Mouse (Mus musculus) frontal cortex, adult 2 months (tissue): ENCODE data around the gene Lhfpl4. TPM values are rescaled to one million over a fixed set of nuclear protein-coding genes. Genes with fewer than 3 reads are reported as not detected.
A peak's percentile ranks its signal among the peaks of the same experiment; 100 is the strongest.

Experiments used
- DNase-seq, 2 experiments: peaks; one replicate each; pipeline ENCODE4 v3.0.0; 2022; ENCODE audit warnings: low spot score in 1 of 2; ENCODE audit errors: extremely low spot score in 1 of 2
- polyA plus RNA-seq: library from polyadenylated mRNA; depleted of rRNA; stranded (reverse); fragments of >200 nt; gene quantifications from 2 replicates; pipeline ENCODE4 v1.2.3, GENCODE M21; 2012; rRNA removed

The Lhfpl4 gene
- polyA plus RNA-seq, result 67.0 and 68.5 TPM in 2 replicates

- peak in 1 of 2 experiments; percentile 59 for DNase-seq
Observed at GRCm38 (mm10) chr6:113194841-113195595, at the start of gene Lhfpl4. Gene Lhfpl4, minus strand, starts transcription at chr6:113195384.

DNA sequence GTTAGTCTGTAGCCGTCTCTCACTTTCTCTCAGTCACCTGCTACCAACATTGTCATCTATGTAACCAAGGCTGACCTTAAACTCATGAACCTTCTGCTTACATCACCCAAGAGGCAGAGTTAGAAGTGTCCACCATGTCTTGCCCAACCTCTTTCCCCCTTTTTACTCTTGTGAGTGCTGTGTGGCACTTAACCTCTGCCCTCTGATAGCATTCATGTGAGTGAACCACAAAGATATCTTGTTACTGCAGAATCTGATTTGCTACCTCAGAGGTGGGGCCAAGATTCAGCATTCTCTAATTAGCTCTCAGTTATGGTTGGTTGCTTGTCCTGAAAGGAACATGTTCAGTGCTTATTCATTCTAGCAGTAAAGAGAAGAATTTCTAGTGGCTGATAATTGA lies 47.6 kb upstream of the Lhfpl4 start:
- no peak for DNase-seq

- no peak for DNase-seq
Observed at GRCm38 (mm10) chr6:113238442-113238841, 43.3 kb upstream of the Lhfpl4 start.

- DNase-seq, result peak; percentile 95 to 99
Observed at GRCm38 (mm10) chr6:113237542-113238270, 42.5 kb upstream of the Lhfpl4 start, which contains the start of gene Mtmr14. Gene Mtmr14, plus strand, starts transcription at chr6:113237843.

GRCm38 (mm10) chr6:113235141-113235540 lies 40.0 kb upstream of the Lhfpl4 start:
- peak in 1 of 2 experiments; percentile 29 for DNase-seq

DNA sequence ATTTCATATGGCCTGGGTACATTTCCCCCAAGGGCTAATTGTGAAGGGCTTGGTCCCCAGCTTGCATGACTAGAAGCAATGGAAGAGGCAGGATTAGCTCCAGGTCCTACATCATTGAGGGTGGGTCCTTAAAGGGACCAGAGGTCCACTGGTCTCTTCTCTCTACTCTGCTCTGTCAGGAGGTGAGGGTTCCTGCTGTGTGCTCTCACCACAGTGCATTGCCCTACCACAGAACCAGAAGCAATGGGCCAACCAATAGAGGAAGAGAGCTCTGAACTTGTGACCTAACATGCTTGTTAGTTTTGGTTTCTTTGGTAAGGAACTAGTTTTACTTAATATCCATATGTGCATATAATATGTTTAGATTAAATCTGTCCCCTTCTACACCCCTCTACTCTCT lies 31.5 kb upstream of the Lhfpl4 start:
- DNase-seq, result no peak

DNA sequence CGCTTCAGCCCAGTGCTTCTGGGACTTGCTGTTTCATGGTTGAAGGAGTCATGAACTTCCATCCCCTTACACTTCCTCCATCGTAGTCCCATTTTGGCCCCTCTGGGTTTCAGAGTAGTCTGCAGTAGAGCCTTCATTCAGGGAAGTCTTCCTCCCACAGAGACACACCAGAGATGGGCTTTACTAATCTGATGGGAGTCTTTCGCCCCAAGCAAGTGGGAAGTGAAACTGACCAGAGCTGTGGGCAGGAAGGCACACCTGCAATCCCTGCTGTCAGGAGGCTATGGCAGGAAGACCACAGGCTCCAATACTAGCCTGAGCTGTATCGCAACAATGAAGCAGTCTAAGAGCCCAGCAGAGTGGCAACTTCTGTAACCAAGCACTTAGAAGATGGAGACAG lies 30.6 kb upstream of the Lhfpl4 start:
- no peak for DNase-seq

- DNase-seq, result no peak
Observed at GRCm38 (mm10) chr6:113216280-113216679, 21.1 kb upstream of the Lhfpl4 start.

DNA sequence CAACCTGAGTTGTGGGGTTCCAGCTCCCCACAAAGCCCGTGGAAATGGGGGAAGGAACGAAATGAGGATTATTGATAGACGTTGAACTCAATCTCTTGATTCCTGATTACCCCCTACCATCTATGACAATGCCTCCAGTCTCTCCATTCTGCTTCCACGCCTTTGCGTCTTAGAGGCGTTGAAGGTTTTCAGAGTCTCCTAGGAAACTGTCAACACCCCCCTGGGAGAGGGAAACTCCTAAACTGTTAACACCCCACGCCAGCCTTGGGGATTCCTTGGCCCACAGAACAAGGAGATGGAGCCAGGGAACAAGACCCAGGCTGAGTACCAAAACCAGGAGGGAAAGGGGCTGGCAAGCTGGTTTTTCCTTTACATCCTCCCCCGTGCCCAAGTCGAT lies 410 bp upstream of the Lhfpl4 start:
- DNase-seq, result peak in 1 of 2 experiments; percentile 57

DNA sequence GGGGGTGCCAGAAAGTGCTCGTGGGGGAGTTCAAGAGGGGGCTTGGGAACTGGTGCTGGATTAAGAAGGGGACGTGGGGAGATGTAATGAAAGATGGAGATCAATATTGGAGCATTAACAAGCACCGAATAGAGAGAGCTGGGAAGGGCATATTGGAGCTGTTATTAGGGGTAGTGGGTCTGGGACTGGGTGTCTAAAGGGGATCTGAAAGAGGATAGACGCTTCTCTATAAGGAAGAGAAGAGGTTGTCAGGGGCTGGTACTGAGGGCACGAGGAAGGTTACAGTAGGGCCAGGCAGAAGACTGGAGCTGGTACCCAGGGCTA lies 705 bp downstream of the Lhfpl4 start:
- no peak for DNase-seq

DNA sequence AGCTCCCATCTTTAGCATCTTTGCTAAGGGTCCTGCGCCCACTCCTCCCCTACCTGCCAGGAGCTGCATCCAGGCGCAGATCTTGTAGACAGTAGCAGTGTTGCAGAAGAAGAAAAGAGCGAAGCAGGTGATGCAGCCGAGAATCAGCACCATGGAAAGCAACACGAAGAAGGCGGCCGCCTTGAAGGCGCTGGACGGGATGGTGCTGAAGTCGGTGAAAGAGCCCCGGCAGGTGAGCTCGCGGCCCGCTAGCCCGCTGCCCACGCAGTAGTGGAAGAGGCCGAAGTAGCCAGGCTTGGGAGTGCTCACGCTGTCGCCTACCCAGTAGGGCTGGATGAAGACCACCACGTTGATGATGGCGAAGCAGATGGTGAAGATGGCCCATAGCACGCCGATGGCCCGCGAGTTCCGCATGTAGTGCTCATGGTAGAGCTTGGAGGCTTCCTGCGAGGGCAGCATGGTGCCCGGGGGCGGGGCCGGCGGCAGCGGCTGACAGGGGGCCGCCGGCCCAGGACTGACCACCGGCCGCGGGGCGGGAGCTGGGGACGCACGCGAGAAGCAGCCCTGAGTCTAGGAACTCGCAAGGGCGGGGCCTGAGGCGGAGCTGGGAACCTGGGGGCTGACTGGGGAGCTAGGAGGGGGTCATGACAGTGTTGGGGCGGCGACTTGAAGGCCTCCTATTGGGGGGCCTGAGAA lies 1.3 kb downstream of the Lhfpl4 start:
- no peak for DNase-seq

DNA sequence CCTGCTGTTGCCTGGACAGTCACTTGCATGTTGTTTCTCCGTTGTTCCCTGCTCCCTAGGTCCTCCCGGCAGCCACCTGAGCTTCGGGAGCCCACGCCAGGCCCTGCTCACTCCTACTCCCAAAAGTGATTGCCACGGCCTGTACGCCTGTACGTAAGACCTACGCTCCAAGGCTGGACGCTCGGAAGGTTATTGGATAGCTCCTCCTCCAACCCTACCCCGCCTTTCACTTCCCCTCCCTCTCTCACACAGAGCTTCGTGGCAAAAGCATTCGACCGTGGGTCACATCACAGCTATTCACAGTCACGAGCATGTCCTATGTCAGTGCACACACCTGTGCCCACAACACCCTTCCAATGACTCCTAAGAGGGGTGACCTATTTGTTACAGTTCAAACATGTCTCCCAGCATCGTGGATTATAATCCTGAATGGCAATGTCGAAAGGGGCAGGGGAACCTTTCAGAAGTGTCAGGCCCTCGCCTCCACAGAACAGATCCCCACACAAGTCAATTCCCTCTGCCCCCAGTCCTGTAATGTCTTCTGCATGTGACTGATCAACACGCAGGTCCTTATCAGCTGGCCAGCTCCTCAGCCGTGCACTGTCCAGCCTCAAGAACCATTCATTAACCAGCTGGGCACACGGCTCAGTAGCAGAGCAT lies 10.2 kb downstream of the Lhfpl4 start:
- no peak for DNase-seq

DNA sequence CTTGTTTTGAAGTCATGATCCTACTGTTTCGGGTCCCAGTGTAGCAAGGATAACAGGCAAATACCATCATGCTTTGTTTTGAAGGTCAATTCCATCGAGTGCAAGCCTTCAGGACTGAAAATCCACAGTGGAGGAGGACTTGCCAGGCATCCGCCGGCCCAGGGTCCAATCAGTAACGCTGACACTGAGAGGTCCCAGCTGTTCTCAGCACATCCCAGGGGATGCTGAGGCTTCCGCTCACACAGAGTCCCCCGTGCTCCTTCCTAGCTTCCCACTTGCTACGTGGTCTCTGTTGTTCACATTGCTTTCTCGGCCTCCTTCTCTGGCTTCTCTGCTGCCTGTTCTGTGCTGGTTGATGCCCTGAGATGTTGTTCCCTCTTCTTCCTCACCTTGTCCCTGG lies 11.0 kb downstream of the Lhfpl4 start:
- no peak for DNase-seq

DNA sequence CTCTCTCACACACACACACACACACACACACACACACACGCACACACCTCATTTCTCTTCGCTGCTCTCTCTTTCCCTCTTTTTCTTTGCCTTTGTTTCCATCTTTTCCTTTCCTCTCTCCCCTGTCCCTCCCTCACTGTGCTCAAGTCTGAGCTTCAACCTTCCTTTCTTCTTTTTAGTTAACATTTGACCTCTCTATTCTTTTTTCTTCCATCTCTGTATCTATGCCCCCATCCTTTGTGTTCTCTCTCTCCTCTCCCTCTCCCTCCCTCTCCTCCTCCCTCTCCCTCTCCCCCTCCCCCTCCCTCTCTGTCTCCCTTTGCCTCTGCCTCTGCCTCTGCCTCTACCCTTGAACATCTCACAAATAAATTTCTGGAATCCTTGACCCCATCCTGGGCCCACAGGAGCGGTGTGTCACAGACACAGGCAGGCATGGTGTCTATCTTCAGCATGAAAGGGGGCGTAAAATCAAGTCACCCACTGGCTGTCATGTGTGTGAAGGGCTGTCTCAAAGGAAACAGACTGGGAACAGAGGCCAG lies 15.9 kb downstream of the Lhfpl4 start:
- DNase-seq, result no peak

- DNase-seq, result peak; percentile 58 to 76
Observed at GRCm38 (mm10) chr6:113178286-113179194, 16.6 kb downstream of the Lhfpl4 start.

DNA sequence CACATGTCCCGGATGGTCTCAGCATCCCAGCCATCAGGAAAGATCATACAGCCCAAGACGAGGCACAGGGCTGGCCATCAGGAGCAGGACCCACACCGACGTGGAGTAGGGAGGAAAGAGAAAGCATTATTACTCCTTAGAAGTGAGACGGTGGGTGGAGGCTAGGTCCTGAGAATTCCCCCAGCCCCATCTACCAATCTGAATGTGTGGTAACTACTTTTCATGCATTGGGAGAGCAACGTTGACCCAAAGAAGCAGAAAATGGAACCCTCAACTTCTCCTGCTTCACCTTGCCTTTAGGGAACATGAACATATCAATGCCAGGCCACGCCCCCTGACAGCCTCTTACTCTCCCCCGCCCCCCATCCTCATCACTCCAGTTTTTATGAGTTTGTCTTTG lies 18.6 kb downstream of the Lhfpl4 start:
- no peak for DNase-seq

DNA sequence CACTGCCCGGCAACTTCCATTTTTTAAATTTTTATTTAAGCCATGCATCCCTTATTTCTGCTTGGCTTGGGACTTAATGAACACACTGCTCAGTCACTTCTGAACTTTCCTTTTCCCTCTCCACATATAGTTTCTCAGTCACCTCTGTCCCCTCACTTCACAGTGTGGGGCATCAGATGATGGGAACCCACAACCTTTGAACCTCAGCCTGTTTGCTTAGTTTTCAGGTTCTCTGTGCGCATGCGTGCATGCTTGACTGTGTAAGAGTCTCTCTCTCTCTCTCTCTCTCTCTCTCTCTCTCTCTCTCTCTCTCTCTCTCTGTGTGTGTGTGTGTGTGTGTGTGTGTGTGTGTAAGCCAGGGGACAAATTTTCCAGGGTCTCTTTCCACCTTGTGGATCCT lies 19.7 kb downstream of the Lhfpl4 start:
- DNase-seq, result no peak

DNA sequence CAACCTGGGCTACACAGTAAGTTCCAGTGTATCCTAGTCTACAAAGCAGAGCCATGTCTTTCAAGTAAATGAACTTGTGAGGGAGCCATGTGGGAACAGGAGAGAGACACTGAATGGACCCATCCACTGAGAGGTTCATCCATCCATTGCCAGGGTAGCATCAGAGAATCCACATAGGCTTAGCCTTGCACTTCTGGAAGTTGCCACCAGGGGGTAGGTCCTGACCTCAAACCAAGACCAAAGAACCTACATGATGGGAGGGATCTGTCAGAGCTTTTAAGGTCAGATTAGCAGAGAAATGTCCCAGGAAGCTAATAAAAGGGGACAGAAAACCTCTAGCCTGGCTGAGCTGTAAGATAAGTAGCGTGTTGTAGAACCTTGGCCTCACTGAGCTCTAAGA lies 22.6 kb downstream of the Lhfpl4 start:
- peak in 1 of 2 experiments; percentile 70 for DNase-seq

- DNase-seq, result no peak
Observed at GRCm38 (mm10) chr6:113172011-113172410, 23.2 kb downstream of the Lhfpl4 start.

DNA sequence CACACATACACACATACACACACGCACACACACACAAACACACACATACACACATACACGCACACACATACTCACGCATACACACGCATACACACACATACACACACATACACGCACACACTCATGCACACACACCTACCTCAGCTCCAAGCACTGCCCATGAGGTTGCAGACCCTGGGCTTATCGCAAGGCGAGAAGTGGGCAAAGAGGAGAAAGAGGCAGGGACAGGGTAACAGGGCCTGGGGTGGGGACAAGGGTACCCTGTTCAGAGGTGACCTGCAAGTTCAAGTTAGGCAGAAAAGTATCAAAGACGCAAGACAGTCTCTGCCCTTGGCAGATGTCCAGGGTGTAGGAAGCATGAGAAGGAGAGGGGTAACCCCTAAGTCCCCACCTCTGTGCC lies 24.5 kb downstream of the Lhfpl4 start:
- no peak for DNase-seq
